Mouse (Mus musculus) cerebellum, adult 2 months (tissue): ENCODE results near the gene Ap3m1.

Experiments
- CTCF ChIP-seq: fragments of 200-500 bp; IDR thresholded peaks from 2 replicates; pipeline ENCODE4 v1.5.1; 2011; ENCODE audit warnings: low read depth, mild to moderate bottlenecking, control low read depth, low read length, moderate library complexity, borderline replicate concordance; ENCODE audit not compliant: insufficient read depth
- POLR2A ChIP-seq: fragments of 200-500 bp; IDR thresholded peaks from 2 replicates; pipeline ENCODE4 v1.6.1; 2011; ENCODE audit warnings: low read length, control low read depth, borderline replicate concordance; ENCODE audit not compliant: insufficient read depth

- TF ChIP-seq CTCF: no peak
- no peak for TF ChIP-seq POLR2A
Measured at GRCm38 (mm10) chr14:21064321-21064720, 12.0 kb upstream of the Ap3m1 start.
